Mouse (Mus musculus) forebrain, postnatal 0 days (tissue): Measurements from ENCODE around the gene Epha3. TPM values are rescaled to one million over a fixed set of nuclear protein-coding genes. Genes with fewer than 3 reads are reported as not detected.

Experiments used
- ATAC-seq: fragments of 200-750 bp; cut with Nextera tagmentation; 2 replicates; pipeline ENCODE4 v1.8.0; 2017; ENCODE audit warnings: mild to moderate bottlenecking, moderate library complexity
- DNase-seq: peaks from one replicate; pipeline ENCODE4 v3.0.0-alpha.2; 2015
- H3K27ac ChIP-seq: fragments of 300-500 bp; sonication (generic); 2 replicates; pipeline ENCODE4 v1.5.1; 2014; ENCODE audit warnings: low read depth, mild to moderate bottlenecking, antibody characterized with exemption, low read length, moderate library complexity, mixed read lengths
- H3K27me3 ChIP-seq: fragments of 300-500 bp; sonication (generic); 2 replicates; pipeline ENCODE4 v1.6.1; 2014; ENCODE audit warnings: mild to moderate bottlenecking, low read length, mixed read lengths; ENCODE audit not compliant: insufficient read depth
- H3K36me3 ChIP-seq: fragments of 300-500 bp; sonication (generic); 2 replicates; pipeline ENCODE4 v1.6.1; 2014; ENCODE audit warnings: mild to moderate bottlenecking, moderate library complexity; ENCODE audit not compliant: insufficient read depth
- H3K4me1 ChIP-seq: fragments of 300-500 bp; sonication (generic); 2 replicates; pipeline ENCODE4 v1.6.1; 2014; ENCODE audit warnings: antibody characterized with exemption; ENCODE audit not compliant: insufficient read depth
- H3K4me2 ChIP-seq: fragments of 300-500 bp; sonication (generic); 2 replicates; pipeline ENCODE4 v1.6.1; 2014; ENCODE audit warnings: low read depth, mild to moderate bottlenecking, moderate library complexity
- H3K4me3 ChIP-seq: fragments of 300-500 bp; sonication (generic); 2 replicates; pipeline ENCODE4 v1.5.1; 2014; ENCODE audit warnings: low read depth, low read length, mixed read lengths
- H3K9ac ChIP-seq: fragments of 300-500 bp; sonication (generic); 2 replicates; pipeline ENCODE4 v1.6.1; 2014; ENCODE audit warnings: mild to moderate bottlenecking
- H3K9me3 ChIP-seq: fragments of 300-500 bp; sonication (generic); 2 replicates; pipeline ENCODE4 v1.6.1; 2016; ENCODE audit warnings: low read length
- CTCF ChIP-seq: sonication (generic); IDR thresholded peaks from 2 replicates; pipeline ENCODE4 v1.5.1; 2016; ENCODE audit warnings: antibody characterized with exemption, control low read depth, low read depth
- WGBS: fragments of 180-500 bp; shearing (Covaris S2); extraction: QIAGEN DNeasy Blood & Tissue Kit; methylation state at CpG from one replicate; pipeline ENCODE4 v1.1.7; 2014; 5-methylcytosine and 5-hydroxymethylcytosine counted together
- polyA plus RNA-seq: library from polyadenylated mRNA; unstranded; fragments of >200 nt; fragmentation: Nextera tagmentation; extraction: Ambion mirVana; gene quantifications from 2 replicates; pipeline ENCODE4 v1.2.1, GENCODE M21; 2015
- total RNA-seq: library from RNA; depleted of rRNA; stranded (reverse); fragments of >200 nt; gene quantifications from 2 replicates; pipeline ENCODE4 v1.2.3, GENCODE M21; 2014

Epha3 gene
- total and polyA plus RNA-seq, 2 experiments from 2014 or later = 25.4 to 47.1 TPM

- no peak for DNase-seq
- Histone ChIP-seq H3K27ac (no peak overlapping the region), H3K9me3 (no peaks in the 10 kb centered on the region), H3K4me1 (no peaks in the 10 kb centered on the region), H3K36me3 (no peaks in the 10 kb centered on the region), H3K27me3 (no peaks in the 10 kb centered on the region), H3K4me2 (no peak overlapping the region), H3K4me3 (no peak overlapping the region), H3K9ac (no peak overlapping the region)
- ATAC-seq = no peak
- 84% methylated on average over 2 of the region's 2 CpGs for WGBS
- no peak for TF ChIP-seq CTCF
These were observed 353.9 kb downstream of the Epha3 start for GRCm38 (mm10) chr16:63510069-63510468.

DNA sequence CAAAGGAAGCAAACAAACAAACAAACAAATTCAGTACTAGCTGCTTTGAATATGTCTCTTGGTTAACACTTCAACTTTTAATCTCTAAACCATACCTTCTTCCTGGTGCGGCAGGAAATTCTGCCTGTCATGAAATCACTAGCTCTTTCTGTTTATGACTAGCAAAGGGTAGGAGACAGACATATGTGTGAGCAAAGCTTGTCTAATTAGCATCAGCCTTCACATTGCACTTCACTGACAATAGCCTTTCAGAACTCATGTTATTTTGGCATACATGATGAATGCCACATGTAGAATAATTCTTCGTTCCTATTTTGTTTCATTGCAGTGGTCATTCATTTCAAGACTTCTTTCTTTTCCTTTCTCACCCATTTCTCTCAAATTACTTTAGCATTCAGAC lies 357.5 kb downstream of the Epha3 start:
- no peak overlapping the region for H3K9ac ChIP-seq
- no peak for TF ChIP-seq CTCF
- no peaks in the 10 kb centered on the region for H3K4me1 ChIP-seq
- ATAC-seq = no peak
- H3K36me3 ChIP-seq = no peaks in the 10 kb centered on the region
- 29% methylated on average over 2 of the region's 2 CpGs for WGBS
- H3K27me3 ChIP-seq = no peaks in the 10 kb centered on the region
- no peak for DNase-seq
- H3K4me3 ChIP-seq = no peak overlapping the region
- H3K9me3 ChIP-seq = no peaks in the 10 kb centered on the region
- no peak overlapping the region for H3K27ac ChIP-seq
- no peak overlapping the region for H3K4me2 ChIP-seq

DNA sequence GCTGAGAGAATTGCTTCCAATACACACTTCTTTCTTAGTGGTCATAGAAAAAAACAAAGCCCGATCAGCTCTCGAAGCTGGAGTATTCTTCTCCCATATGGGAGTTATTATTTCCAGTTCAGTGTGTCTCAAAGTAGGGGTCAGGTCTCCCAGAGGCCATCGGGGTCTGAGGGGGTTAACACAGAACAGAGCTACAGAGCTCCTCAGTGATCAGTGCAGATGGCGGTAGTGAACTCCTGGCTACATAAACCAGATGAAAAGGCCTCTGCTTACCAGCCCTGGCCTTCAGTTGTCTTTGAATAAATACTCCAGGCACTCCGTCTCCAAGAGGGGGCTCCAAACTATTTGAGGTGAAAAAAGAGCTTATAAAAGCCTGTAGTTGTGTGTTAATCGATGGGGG lies 362.5 kb downstream of the Epha3 start:
- H3K27me3 ChIP-seq = no peaks in the 10 kb centered on the region
- H3K36me3 ChIP-seq = no peaks in the 10 kb centered on the region
- H3K4me1 ChIP-seq = no peaks in the 10 kb centered on the region
- no peak for TF ChIP-seq CTCF
- 19% methylated on average over 6 of the region's 6 CpGs for WGBS
- DNase-seq (no peak), ATAC-seq (no peak; the same call in 1 of the 2 replicates)
- H3K4me3 ChIP-seq = no peak overlapping the region
- no peak overlapping the region for H3K27ac ChIP-seq
- H3K9me3 ChIP-seq = no peaks in the 10 kb centered on the region
- no peak overlapping the region for H3K4me2 ChIP-seq
- no peak overlapping the region for H3K9ac ChIP-seq

DNA sequence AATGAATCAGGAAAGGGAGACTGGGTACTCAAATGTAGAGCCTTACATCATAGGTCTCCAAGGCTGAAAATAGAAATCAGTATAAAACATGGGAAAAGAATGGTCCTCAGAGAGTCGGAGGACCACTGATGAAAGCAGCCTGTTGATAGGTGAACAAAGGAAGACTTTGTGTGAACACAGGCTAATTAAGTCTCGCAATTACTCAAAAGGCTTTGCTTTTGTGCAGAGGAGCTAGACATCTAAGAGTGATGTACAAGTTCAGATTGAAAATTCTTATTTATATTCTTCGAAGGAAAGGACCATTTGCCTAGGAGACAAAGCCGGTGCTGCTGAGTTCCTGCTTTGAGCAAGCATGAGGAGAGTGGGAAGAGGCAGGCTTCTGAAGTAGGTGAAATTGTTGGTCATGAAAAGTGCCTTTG lies 363.0 kb downstream of the Epha3 start:
- WGBS = 7% methylated on average over 4 of the region's 4 CpGs
- DNase-seq = no peak
- Histone ChIP-seq H3K9ac (no peak overlapping the region), H3K36me3 (no peaks in the 10 kb centered on the region), H3K4me2 (no peak overlapping the region), H3K4me3 (no peak overlapping the region), H3K27me3 (no peaks in the 10 kb centered on the region), H3K27ac (no peak overlapping the region), H3K4me1 (no peaks in the 10 kb centered on the region), H3K9me3 (no peaks in the 10 kb centered on the region)
- TF ChIP-seq CTCF = no peak
- ATAC-seq = peak; percentile 29; the same call in 1 of the 2 replicates
